Mouse (Mus musculus) stomach, postnatal 0 days (tissue): Measurements from ENCODE around the gene Bag3. TPM values are rescaled to one million over a fixed set of nuclear protein-coding genes. Genes with fewer than 3 reads are reported as not detected.

ENCODE experiments used
- ATAC-seq: fragments of 200-750 bp; cut with Nextera tagmentation; 2 replicates; pipeline ENCODE4 v1.8.0; 2017; ENCODE audit not compliant: low FRiP score, low TSS enrichment
- DNase-seq: peaks from one replicate; pipeline ENCODE4 v3.0.0-alpha.2; 2016; ENCODE audit warnings: low spot score
- H3K27ac ChIP-seq: fragments of 300-500 bp; sonication (generic); replicated peaks from 2 replicates; pipeline ENCODE4 v1.5.1; 2014; ENCODE audit warnings: mild to moderate bottlenecking, control low read depth
- H3K27me3 ChIP-seq: fragments of 300-500 bp; sonication (generic); 2 replicates; pipeline ENCODE4 v1.6.1; 2014; ENCODE audit warnings: low read length; ENCODE audit not compliant: control insufficient read depth, insufficient read depth
- H3K36me3 ChIP-seq: fragments of 300-500 bp; sonication (generic); 2 replicates; pipeline ENCODE4 v1.6.1; 2014; ENCODE audit warnings: low read length, mixed read lengths; ENCODE audit not compliant: control insufficient read depth, insufficient read depth
- H3K4me1 ChIP-seq: fragments of 300-500 bp; sonication (generic); replicated peaks from 2 replicates; pipeline ENCODE4 v1.6.1; 2014; ENCODE audit warnings: antibody characterized with exemption; ENCODE audit not compliant: control insufficient read depth, insufficient read depth
- H3K4me2 ChIP-seq: fragments of 300-500 bp; sonication (generic); replicated peaks from 2 replicates; pipeline ENCODE4 v1.6.1; 2014; ENCODE audit warnings: low read depth, mild to moderate bottlenecking, control low read depth, moderate library complexity
- H3K4me3 ChIP-seq: fragments of 300-500 bp; sonication (generic); 2 replicates; pipeline ENCODE4 v1.5.1; 2014; ENCODE audit warnings: low read depth, low read length, control low read depth
- H3K9ac ChIP-seq: fragments of 300-500 bp; sonication (generic); 2 replicates; pipeline ENCODE4 v1.6.1; 2014; ENCODE audit warnings: mild to moderate bottlenecking, low read length, control low read depth, mixed read lengths
- H3K9me3 ChIP-seq: fragments of 300-500 bp; sonication (generic); 2 replicates; pipeline ENCODE4 v1.6.1; 2016; ENCODE audit warnings: low read length; ENCODE audit not compliant: control insufficient read depth
- CTCF ChIP-seq: IDR thresholded peaks from 2 replicates; pipeline ENCODE4 v1.5.1; 2016; ENCODE audit warnings: antibody characterized with exemption, low read depth, mild to moderate bottlenecking, moderate library complexity
- EP300 ChIP-seq: optimal IDR thresholded peaks from 2 replicates; pipeline ENCODE3; 2016; ENCODE audit warnings: antibody characterized with exemption
- WGBS: fragments of 180-500 bp; shearing (Covaris S2); extraction: QIAGEN DNeasy Blood & Tissue Kit; methylation state at CpG from one replicate; pipeline ENCODE4 v1.1.7; 2014; 5-methylcytosine and 5-hydroxymethylcytosine counted together
- polyA plus RNA-seq: library from polyadenylated mRNA; unstranded; fragments of >200 nt; fragmentation: Nextera tagmentation; extraction: Ambion mirVana; gene quantifications from 2 replicates; pipeline ENCODE4 v1.2.1, GENCODE M21; 2015

The Bag3 gene
- polyA plus RNA-seq, 1 experiment from 2014 or later: 17.7 TPM

- Histone ChIP-seq H3K9me3 (no peaks in the 10 kb centered on the region), H3K27ac (no peak overlapping the region), H3K4me3 (no peak overlapping the region), H3K27me3 (no peaks in the 10 kb centered on the region), H3K36me3 (no peaks in the 10 kb centered on the region), H3K9ac (no peak overlapping the region), H3K4me2 (no peak overlapping the region), H3K4me1 (no peaks in the 10 kb centered on the region)
- ATAC-seq (no peak), DNase-seq (no peak)
- 68% methylated on average over 4 of the region's 4 CpGs for WGBS
- TF ChIP-seq CTCF (no peak), EP300 (no peak)
Observed at GRCm38 (mm10) chr7:128572030-128572429, 48.6 kb downstream of the Bag3 start.

GRCm38 (mm10) chr7:128575211-128575610 is 51.8 kb downstream of the Bag3 start:
- Histone ChIP-seq H3K27me3 (no peaks in the 10 kb centered on the region), H3K4me1 (no peaks in the 10 kb centered on the region), H3K4me3 (no peak overlapping the region), H3K4me2 (no peak overlapping the region), H3K36me3 (no peaks in the 10 kb centered on the region), H3K27ac (no peak overlapping the region), H3K9ac (no peak overlapping the region), H3K9me3 (no peaks in the 10 kb centered on the region)
- ATAC-seq (no peak), DNase-seq (no peak)
- TF ChIP-seq EP300 (no peak), CTCF (no peak)
- 82% methylated on average over 5 of the region's 5 CpGs for WGBS

DNA sequence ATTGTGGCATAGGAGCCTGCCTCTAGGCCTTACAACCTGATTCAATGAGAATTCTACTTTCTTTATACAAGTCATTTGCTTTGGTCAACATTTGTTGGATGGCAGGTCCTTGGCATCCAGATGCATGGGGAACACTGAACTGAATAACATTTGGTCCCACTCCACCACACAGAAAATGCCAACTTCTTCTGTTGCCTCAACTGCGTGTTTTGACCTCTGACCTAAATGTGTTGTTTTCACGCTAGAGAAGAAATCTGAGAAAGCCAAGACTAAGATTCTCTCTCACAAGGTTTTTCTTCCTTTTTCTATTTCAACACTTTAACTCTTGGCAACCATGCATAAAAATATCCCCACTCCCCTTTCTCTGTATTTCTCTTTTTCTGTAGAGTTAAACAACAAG is 52.4 kb downstream of the Bag3 start:
- H3K36me3 ChIP-seq: no peaks in the 10 kb centered on the region
- no peaks in the 10 kb centered on the region for H3K4me1 ChIP-seq
- WGBS: 79% methylated on average over 2 of the region's 2 CpGs
- H3K27ac ChIP-seq: no peak overlapping the region
- no peak for ATAC-seq
- H3K27me3 ChIP-seq: no peaks in the 10 kb centered on the region
- TF ChIP-seq CTCF (no peak), EP300 (no peak)
- DNase-seq: no peak
- no peak overlapping the region for H3K4me2 ChIP-seq
- no peak overlapping the region for H3K9ac ChIP-seq
- no peaks in the 10 kb centered on the region for H3K9me3 ChIP-seq
- H3K4me3 ChIP-seq: no peak overlapping the region

DNA sequence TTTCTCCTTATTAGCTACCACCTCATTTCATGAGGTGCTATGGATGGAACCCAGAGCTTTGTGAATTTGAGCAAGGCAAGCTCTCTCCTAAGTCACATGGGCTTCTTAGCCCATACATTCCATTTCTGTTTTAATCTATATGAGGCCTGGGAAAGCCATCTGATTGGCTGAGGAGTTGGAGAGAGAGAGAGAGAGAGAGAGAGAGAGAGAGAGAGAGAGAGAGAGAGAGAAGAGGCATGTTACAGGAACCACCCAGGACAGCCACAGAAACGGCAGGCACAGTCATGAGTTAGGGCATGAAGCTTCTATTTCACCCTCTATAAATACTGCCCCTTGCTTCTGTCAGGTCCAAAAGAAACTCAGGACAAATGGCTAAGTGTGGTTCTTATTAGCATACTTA is 54.2 kb downstream of the Bag3 start:
- H3K4me3 ChIP-seq: no peak overlapping the region
- H3K9me3 ChIP-seq: no peaks in the 10 kb centered on the region
- TF ChIP-seq EP300 (no peak), CTCF (no peak)
- ATAC-seq: no peak
- H3K36me3 ChIP-seq: no peaks in the 10 kb centered on the region
- DNase-seq: no peak
- H3K27me3 ChIP-seq: no peaks in the 10 kb centered on the region
- WGBS: 43% methylated on average over 1 of the region's 1 CpGs
- H3K9ac ChIP-seq: no peak overlapping the region
- no peak overlapping the region for H3K27ac ChIP-seq
- no peak overlapping the region for H3K4me2 ChIP-seq
- no peaks in the 10 kb centered on the region for H3K4me1 ChIP-seq

- 80% methylated on average over 10 of the region's 10 CpGs for WGBS
- H3K4me2 ChIP-seq: no peak overlapping the region
- TF ChIP-seq CTCF (no peak), EP300 (no peak)
- H3K9me3 ChIP-seq: no peaks in the 10 kb centered on the region
- no peak overlapping the region for H3K4me3 ChIP-seq
- no peak overlapping the region for H3K9ac ChIP-seq
- DNase-seq (no peak), ATAC-seq (no peak)
- H3K4me1 ChIP-seq: no peaks in the 10 kb centered on the region
- no peaks in the 10 kb centered on the region for H3K27me3 ChIP-seq
- no peak overlapping the region for H3K27ac ChIP-seq
- H3K36me3 ChIP-seq: no peaks in the 10 kb centered on the region
Observed at GRCm38 (mm10) chr7:128578199-128578945, 55.0 kb downstream of the Bag3 start.

DNA sequence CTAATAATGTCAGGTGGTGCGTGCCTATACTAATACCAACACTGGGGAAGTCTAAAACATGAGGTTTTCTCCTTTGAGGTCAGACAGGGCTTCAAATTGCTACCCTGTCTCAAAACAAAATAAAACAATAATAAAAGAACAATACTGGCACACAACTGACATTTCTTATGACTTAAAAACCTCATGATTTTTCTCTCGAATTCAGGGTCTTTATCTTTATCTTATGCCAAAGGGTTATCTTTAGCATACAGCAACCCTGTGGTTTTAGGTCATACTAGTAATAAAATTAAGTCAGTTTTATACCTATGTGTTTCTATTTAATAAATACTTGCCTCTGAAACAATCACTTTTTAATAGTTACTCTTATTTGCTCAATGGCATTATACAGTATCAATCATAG is 56.0 kb downstream of the Bag3 start:
- Histone ChIP-seq H3K4me2 (no peak overlapping the region), H3K4me1 (no peaks in the 10 kb centered on the region), H3K9me3 (no peaks in the 10 kb centered on the region), H3K36me3 (no peaks in the 10 kb centered on the region), H3K27ac (no peak overlapping the region), H3K27me3 (no peaks in the 10 kb centered on the region), H3K9ac (no peak overlapping the region), H3K4me3 (no peak overlapping the region)
- WGBS: 72% methylated on average over 2 of the region's 2 CpGs
- DNase-seq: no peak
- no peak for ATAC-seq
- TF ChIP-seq CTCF: no peak
- TF ChIP-seq EP300: no peak
